Mouse (Mus musculus): ENCODE data around the gene Asna1. TPM values are rescaled to one million over a fixed set of nuclear protein-coding genes. Genes with fewer than 3 reads are reported as not detected.

Asna1 gene
- polyA plus RNA-seq, 1 experiment from 2014 or later: 128 TPM

DNA sequence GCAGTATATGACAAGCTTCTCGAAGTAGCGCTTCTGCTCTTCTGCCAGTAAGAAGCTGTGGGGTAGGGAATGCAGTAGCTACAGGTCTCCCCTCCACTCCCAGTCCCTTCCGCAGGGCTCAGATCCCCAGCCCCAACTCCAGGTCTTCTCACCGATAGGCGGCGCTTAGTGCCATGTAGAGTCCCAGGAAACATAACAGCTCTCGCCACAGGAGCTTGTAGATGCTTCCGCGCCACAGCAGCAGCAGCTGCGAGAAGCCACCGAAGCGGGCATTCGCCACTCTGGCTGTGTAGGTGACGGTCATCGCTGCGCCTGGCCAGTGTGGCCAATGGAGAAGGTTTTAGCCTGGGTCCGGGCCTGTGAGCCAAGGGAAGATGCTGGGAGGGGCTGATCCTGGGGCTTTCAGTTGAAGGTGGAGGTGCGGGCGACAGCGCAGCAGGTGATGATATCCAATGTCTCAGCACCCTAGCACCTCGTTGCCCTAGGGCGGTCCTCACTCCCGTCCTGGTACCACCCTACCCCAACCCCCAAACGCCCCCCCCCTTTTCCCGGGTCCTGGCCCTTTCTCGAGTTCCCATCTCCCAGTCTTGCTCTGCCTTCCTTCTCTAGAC, 11.7 kb downstream of the Asna1 start:
- Histone ChIP-seq H3K4me1 (ENCODE audit: control insufficient read depth, insufficient read depth, low read length) (no peaks in the 10 kb centered on the region), H3K4me3 (ENCODE audit: low read depth, low read length) (peak overlapping the region; percentile 30), H3K27ac (ENCODE audit: low read depth, low read length) (no peak overlapping the region), H3K4me2 (ENCODE audit: low read depth, low read length) (peak overlapping the region; percentile 54), H3K9me3 (ENCODE audit: control insufficient read depth, low read length) (no peaks in the 10 kb centered on the region), H3K9ac (replicated peaks; ENCODE audit: low read depth, low read length) (peak overlapping the region; percentile 50), H3K27me3 (ENCODE audit: control insufficient read depth, insufficient read depth, low read length) (peaks cover 8% of the 10 kb centered on the region; the same call in 1 of the 2 replicates), H3K36me3 (ENCODE audit: control insufficient read depth, insufficient read depth, low read length) (peaks cover 12% of the 10 kb centered on the region; the same call in 1 of the 2 replicates)
- WGBS: 5% methylated on average over 25 of the region's 26 CpGs
- peak; percentile 80 for ATAC-seq (ENCODE audit: low read depth)

DNA sequence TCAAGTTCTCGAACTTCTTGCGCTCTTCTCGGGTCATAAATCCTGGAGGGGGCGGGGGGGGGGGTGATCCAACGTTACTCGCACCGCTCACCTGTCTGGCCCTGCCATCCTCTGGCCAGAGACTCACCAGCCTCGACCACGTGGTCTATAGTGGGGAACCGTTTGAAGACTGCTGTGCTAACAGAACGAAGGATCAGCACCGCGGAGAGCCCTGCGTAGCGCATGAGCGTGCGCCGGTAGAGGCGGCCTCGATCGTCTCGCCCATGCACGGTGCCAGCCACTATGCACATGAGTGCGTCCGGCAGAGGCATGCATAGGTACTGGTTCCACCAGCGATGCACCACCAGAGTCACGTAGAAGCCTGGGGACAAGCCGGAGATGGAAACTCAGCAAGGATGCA, 13.8 kb downstream of the Asna1 start:
- peaks cover 8% of the 10 kb centered on the region; the same call in 1 of the 2 replicates for H3K27me3 ChIP-seq (ENCODE audit: control insufficient read depth, insufficient read depth, low read length)
- H3K4me2 ChIP-seq (ENCODE audit: low read depth, low read length): no peak overlapping the region
- no peaks in the 10 kb centered on the region for H3K9me3 ChIP-seq (ENCODE audit: control insufficient read depth, low read length)
- H3K27ac ChIP-seq (ENCODE audit: low read depth, low read length): no peak overlapping the region
- WGBS: 18% methylated on average over 28 of the region's 28 CpGs
- no peak for ATAC-seq (ENCODE audit: low read depth)
- no peaks in the 10 kb centered on the region for H3K4me1 ChIP-seq (ENCODE audit: control insufficient read depth, insufficient read depth, low read length)
- no peak overlapping the region for H3K4me3 ChIP-seq (ENCODE audit: low read depth, low read length)
- no peak overlapping the region for H3K9ac ChIP-seq (replicated peaks; ENCODE audit: low read depth, low read length)
- no peaks in the 10 kb centered on the region for H3K36me3 ChIP-seq (ENCODE audit: control insufficient read depth, insufficient read depth, low read length)

DNA sequence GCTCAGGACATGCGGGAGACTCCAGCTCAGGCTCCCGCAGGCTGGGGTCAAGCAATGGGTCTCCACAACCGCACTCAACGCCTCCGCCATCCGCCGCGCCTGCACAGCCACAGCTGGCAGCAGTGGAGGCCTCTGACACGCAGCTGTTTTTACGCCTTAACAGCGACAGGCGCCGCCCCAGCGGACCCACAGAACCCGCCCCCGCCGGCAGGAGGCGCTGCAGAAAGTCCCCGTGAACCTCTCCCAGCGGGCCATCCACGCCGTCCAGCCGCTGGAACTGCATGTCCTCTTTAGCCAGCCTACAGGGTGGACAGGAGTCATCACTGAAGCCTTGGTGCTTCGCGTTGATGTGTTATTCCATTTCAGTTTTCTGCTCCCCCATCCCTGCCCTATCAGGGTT, 17.4 kb downstream of the Asna1 start:
- no peaks in the 10 kb centered on the region for H3K9me3 ChIP-seq (ENCODE audit: control insufficient read depth, low read length)
- 0 out of 2 replicates have a peak, but pooled peaks cover 2% of the 10 kb centered on the region for H3K36me3 ChIP-seq (ENCODE audit: control insufficient read depth, insufficient read depth, low read length)
- no peak overlapping the region for H3K27ac ChIP-seq (ENCODE audit: low read depth, low read length)
- no peak overlapping the region for H3K9ac ChIP-seq (replicated peaks; ENCODE audit: low read depth, low read length)
- H3K4me2 ChIP-seq (ENCODE audit: low read depth, low read length): no peak overlapping the region
- no peak overlapping the region for H3K4me3 ChIP-seq (ENCODE audit: low read depth, low read length)
- no peaks in the 10 kb centered on the region for H3K4me1 ChIP-seq (ENCODE audit: control insufficient read depth, insufficient read depth, low read length)
- peaks cover 4% of the 10 kb centered on the region; the same call in 1 of the 2 replicates for H3K27me3 ChIP-seq (ENCODE audit: control insufficient read depth, insufficient read depth, low read length)
- WGBS: 11% methylated on average over 25 of the region's 25 CpGs
- no peak for ATAC-seq (ENCODE audit: low read depth)

DNA sequence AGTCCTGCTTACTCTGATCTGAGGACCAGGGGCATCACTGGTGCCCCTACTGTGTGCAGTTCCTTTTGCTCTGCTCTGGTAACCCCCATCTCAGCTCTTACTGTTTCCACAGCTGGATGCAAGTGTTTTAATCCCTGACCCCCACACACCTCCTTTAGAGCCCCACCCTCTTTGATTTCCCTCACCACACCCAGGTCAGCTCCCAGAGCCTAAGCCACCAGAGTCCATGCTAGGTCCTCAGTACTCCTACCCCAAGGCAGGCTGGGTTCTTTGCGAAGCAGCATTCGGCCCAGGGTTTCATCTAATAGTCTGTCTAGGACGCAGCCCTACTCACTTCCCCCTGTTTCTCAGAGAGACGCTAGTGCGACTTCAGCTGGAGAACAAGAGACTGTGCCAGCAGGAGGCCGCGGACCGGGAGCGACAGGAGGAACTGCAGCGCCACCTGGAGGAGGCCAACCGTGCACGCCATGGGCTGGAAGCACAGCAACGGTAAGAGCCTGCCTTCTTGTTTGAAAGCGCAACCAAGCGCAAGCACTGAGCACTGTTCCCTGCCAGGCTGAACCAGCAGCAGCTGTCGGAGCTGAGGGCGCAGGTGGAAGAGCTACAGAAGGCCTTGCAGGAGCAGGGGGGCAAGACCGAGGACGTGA, 27.3 kb downstream of the Asna1 start:
- 2% methylated on average over 19 of the region's 19 CpGs for WGBS
- no peaks in the 10 kb centered on the region for H3K27me3 ChIP-seq (ENCODE audit: control insufficient read depth, insufficient read depth, low read length)
- H3K9ac ChIP-seq (replicated peaks; ENCODE audit: low read depth, low read length): no peak overlapping the region
- peak; percentile 82 for ATAC-seq (ENCODE audit: low read depth)
- H3K4me3 ChIP-seq (ENCODE audit: low read depth, low read length): no peak overlapping the region
- no peak overlapping the region for H3K27ac ChIP-seq (ENCODE audit: low read depth, low read length)
- H3K4me2 ChIP-seq (ENCODE audit: low read depth, low read length): peak overlapping the region; percentile 17; the same call in 1 of the 2 replicates
- 0 out of 2 replicates have a peak, but pooled peaks cover 3% of the 10 kb centered on the region for H3K36me3 ChIP-seq (ENCODE audit: control insufficient read depth, insufficient read depth, low read length)
- H3K9me3 ChIP-seq (ENCODE audit: control insufficient read depth, low read length): no peaks in the 10 kb centered on the region
- no peaks in the 10 kb centered on the region for H3K4me1 ChIP-seq (ENCODE audit: control insufficient read depth, insufficient read depth, low read length)

DNA sequence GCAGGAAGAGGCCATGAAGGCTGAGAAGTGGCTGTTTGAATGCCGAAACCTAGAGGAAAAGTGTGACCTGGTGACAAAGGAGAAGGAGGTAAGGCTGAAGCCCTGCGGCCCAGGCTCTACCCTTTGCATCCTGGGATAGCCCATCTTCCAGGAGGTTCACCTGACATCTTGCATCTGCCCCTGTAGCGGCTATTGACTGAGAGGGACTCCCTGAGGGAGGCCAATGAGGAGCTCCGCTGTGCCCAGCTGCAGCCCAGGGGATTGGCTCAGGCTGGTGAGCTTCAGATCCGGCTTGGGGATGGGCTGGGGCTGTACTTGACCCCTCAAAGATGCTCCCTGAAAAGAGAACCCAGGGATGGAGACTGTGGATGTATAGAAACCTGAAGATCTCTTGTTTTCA, 28.1 kb downstream of the Asna1 start:
- Histone ChIP-seq H3K9me3 (ENCODE audit: control insufficient read depth, low read length) (no peaks in the 10 kb centered on the region), H3K27me3 (ENCODE audit: control insufficient read depth, insufficient read depth, low read length) (no peaks in the 10 kb centered on the region), H3K36me3 (ENCODE audit: control insufficient read depth, insufficient read depth, low read length) (no peaks in the 10 kb centered on the region), H3K9ac (replicated peaks; ENCODE audit: low read depth, low read length) (no peak overlapping the region), H3K27ac (ENCODE audit: low read depth, low read length) (no peak overlapping the region), H3K4me3 (ENCODE audit: low read depth, low read length) (no peak overlapping the region), H3K4me2 (ENCODE audit: low read depth, low read length) (no peak overlapping the region), H3K4me1 (ENCODE audit: control insufficient read depth, insufficient read depth, low read length) (no peaks in the 10 kb centered on the region)
- 78% methylated on average over 5 of the region's 5 CpGs for WGBS
- ATAC-seq (ENCODE audit: low read depth): no peak

DNA sequence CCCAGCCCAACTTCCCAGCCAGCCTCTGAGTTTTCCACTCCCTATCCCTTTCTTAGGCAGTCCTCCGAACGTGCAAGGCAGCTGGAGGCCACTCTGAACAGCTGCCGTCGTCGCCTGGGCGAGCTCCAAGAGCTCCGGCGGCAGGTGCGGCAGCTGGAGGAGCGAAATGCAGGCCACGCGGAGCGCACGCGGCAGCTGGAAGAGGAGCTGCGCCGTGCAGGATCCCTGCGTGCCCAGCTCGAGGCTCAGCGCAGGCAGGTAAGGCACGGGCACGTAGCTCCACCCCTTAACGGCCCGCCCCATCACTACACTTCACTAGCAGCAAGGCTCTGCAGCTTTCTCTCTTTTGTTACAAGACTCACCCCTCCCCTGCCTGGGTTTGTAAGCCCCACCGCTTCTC, 29.4 kb downstream of the Asna1 start:
- Histone ChIP-seq H3K4me2 (ENCODE audit: low read depth, low read length) (no peak overlapping the region), H3K36me3 (ENCODE audit: control insufficient read depth, insufficient read depth, low read length) (no peaks in the 10 kb centered on the region), H3K27ac (ENCODE audit: low read depth, low read length) (no peak overlapping the region), H3K27me3 (ENCODE audit: control insufficient read depth, insufficient read depth, low read length) (no peaks in the 10 kb centered on the region), H3K4me1 (ENCODE audit: control insufficient read depth, insufficient read depth, low read length) (0 out of 2 replicates have a peak, but pooled peaks cover 3% of the 10 kb centered on the region), H3K9ac (replicated peaks; ENCODE audit: low read depth, low read length) (no peak overlapping the region), H3K9me3 (ENCODE audit: control insufficient read depth, low read length) (no peaks in the 10 kb centered on the region), H3K4me3 (ENCODE audit: low read depth, low read length) (no peak overlapping the region)
- whole genome bisulfite sequencing: 20% methylated on average over 25 of the region's 25 CpGs
- ATAC-seq (ENCODE audit: low read depth): no peak

DNA sequence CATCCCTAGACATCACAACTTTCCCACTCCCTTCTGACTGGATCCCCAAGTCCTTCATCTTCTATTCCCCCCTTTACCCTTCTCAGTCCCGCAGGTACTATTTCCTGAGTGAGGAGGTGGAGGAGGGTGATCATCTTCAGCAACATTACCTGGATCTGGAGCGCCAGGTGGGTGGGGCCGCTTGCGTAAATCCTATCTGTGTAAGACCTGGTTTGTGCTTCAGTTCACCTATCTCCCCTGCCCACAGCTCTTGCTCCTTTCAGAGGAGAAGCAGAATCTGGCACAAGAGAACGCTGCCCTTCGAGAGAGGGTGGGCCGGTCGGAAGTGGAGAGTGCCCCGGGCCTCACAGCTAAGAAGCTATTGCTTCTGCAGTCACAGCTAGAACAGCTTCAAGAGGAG, 30.7 kb downstream of the Asna1 start:
- no peaks in the 10 kb centered on the region for H3K36me3 ChIP-seq (ENCODE audit: control insufficient read depth, insufficient read depth, low read length)
- H3K27ac ChIP-seq (ENCODE audit: low read depth, low read length): no peak overlapping the region
- WGBS: 97% methylated on average over 9 of the region's 9 CpGs
- 0 out of 2 replicates have a peak, but pooled peaks cover 5% of the 10 kb centered on the region for H3K4me1 ChIP-seq (ENCODE audit: control insufficient read depth, insufficient read depth, low read length)
- no peak overlapping the region for H3K4me3 ChIP-seq (ENCODE audit: low read depth, low read length)
- H3K9me3 ChIP-seq (ENCODE audit: control insufficient read depth, low read length): no peaks in the 10 kb centered on the region
- H3K4me2 ChIP-seq (ENCODE audit: low read depth, low read length): no peak overlapping the region
- ATAC-seq (ENCODE audit: low read depth): no peak
- no peak overlapping the region for H3K9ac ChIP-seq (replicated peaks; ENCODE audit: low read depth, low read length)
- no peaks in the 10 kb centered on the region for H3K27me3 ChIP-seq (ENCODE audit: control insufficient read depth, insufficient read depth, low read length)

DNA sequence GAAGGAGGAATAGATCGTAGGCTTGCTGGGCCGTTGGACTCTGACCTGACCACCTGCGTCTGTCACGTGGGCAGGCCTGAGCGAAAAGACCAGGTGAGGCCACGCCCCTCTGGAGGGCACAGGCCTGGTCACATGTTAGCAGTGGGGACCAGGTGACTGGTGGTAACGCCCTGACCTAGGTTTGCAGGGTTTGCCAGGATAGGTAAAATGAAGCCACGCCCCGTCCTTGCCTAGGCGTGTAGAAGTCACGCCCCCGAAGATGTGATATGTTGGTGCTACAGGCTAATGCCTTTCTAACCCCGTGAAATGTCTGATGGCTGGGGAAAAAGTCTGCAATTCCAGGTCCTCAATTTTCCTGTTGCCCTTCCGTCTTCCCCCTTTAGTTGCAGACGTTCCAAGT, 34.2 kb downstream of the Asna1 start:
- H3K9ac ChIP-seq (replicated peaks; ENCODE audit: low read depth, low read length): peak overlapping the region; percentile 64
- no peaks in the 10 kb centered on the region for H3K27me3 ChIP-seq (ENCODE audit: control insufficient read depth, insufficient read depth, low read length)
- WGBS: under 1% methylated on average over 15 of the region's 15 CpGs
- H3K9me3 ChIP-seq (ENCODE audit: control insufficient read depth, low read length): no peaks in the 10 kb centered on the region
- 0 out of 2 replicates have a peak, but pooled peaks cover 6% of the 10 kb centered on the region for H3K4me1 ChIP-seq (ENCODE audit: control insufficient read depth, insufficient read depth, low read length)
- H3K36me3 ChIP-seq (ENCODE audit: control insufficient read depth, insufficient read depth, low read length): no peaks in the 10 kb centered on the region
- peak overlapping the region; percentile 78 for H3K27ac ChIP-seq (ENCODE audit: low read depth, low read length)
- H3K4me3 ChIP-seq (ENCODE audit: low read depth, low read length): peak overlapping the region; percentile 48
- ATAC-seq (ENCODE audit: low read depth): peak; percentile 50
- peak overlapping the region; percentile 86 for H3K4me2 ChIP-seq (ENCODE audit: low read depth, low read length)

DNA sequence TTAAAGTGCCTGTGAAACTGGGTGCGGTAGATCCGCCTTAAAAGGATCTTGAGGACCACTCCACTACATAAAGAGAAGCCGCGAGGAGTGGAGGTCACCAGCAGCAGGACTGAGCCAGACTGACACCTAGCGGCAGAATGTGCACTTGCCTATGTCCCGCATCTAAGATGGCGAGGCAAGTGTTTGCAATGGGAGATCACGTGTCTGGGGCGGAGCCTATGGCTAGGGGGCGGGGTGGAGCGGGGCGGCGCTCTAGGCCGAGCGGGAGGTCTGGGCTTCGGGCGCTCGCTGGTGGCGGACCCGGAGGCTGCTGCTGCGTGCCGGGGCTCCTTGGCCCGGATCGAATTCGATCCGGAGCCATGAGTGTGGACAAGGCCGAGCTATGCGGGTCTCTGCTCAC, 34.7 kb downstream of the Asna1 start, which contains the start of gene Hook2:
Gene Hook2 (plus strand): TSS at position 255 of the 400 bp plus-strand sequence.
- H3K27me3 ChIP-seq (ENCODE audit: control insufficient read depth, insufficient read depth, low read length): no peaks in the 10 kb centered on the region
- H3K9me3 ChIP-seq (ENCODE audit: control insufficient read depth, low read length): no peaks in the 10 kb centered on the region
- H3K4me3 ChIP-seq (ENCODE audit: low read depth, low read length): peak within 1 kb of the TSS; percentile 48
- WGBS: under 1% methylated on average over 28 of the region's 28 CpGs
- H3K27ac ChIP-seq (ENCODE audit: low read depth, low read length): peak within 1 kb of the TSS; percentile 78
- H3K36me3 ChIP-seq (ENCODE audit: control insufficient read depth, insufficient read depth, low read length): no peaks in the 10 kb centered on the region
- H3K9ac ChIP-seq (replicated peaks; ENCODE audit: low read depth, low read length): peak within 1 kb of the TSS; percentile 64
- peak within 1 kb of the TSS; percentile 86 for H3K4me2 ChIP-seq (ENCODE audit: low read depth, low read length)
- peak; percentile 89 for ATAC-seq (ENCODE audit: low read depth)
- peaks cover 9% of the 10 kb centered on the region for H3K4me1 ChIP-seq (ENCODE audit: control insufficient read depth, insufficient read depth, low read length)
